Mouse (Mus musculus) forebrain, embryonic 11.5 days (tissue): ENCODE data around the gene Gm8369. TPM values are rescaled to one million over a fixed set of nuclear protein-coding genes. Genes with fewer than 3 reads are reported as not detected.
"Not testable (repeated sequence)": the region's sequence is repeated elsewhere in the genome, so short reads cannot be mapped to it uniquely, and the experiment has no call there.

ENCODE experiments used
- ATAC-seq: fragments of 200-750 bp; cut with Nextera tagmentation; replicated peaks from 2 replicates; pipeline ENCODE4 v1.8.0; 2017; ENCODE audit warnings: moderate TSS enrichment; ENCODE audit not compliant: low FRiP score
- DNase-seq: peaks from one replicate; pipeline ENCODE4 v3.0.0-alpha.2; 2017; ENCODE audit warnings: low spot score
- H3K27ac ChIP-seq: fragments of 300-500 bp; sonication (generic); 2 replicates; pipeline ENCODE4 v1.5.1; 2014; ENCODE audit warnings: low read depth, low read length
- H3K27me3 ChIP-seq: fragments of 300-500 bp; sonication (generic); 2 replicates; pipeline ENCODE4 v1.6.1; 2014; ENCODE audit warnings: mild to moderate bottlenecking, low read length, mixed read lengths; ENCODE audit not compliant: control insufficient read depth, insufficient read depth
- H3K36me3 ChIP-seq: fragments of 300-500 bp; sonication (generic); 2 replicates; pipeline ENCODE4 v1.6.1; 2014; ENCODE audit warnings: mild to moderate bottlenecking, low read length, moderate library complexity, mixed read lengths; ENCODE audit not compliant: control insufficient read depth, insufficient read depth
- H3K4me1 ChIP-seq: fragments of 300-500 bp; sonication (generic); replicated peaks from 2 replicates; pipeline ENCODE4 v1.6.1; 2014; ENCODE audit warnings: low read length, mixed read lengths; ENCODE audit not compliant: control insufficient read depth, insufficient read depth
- H3K4me2 ChIP-seq: fragments of 300-500 bp; sonication (generic); 2 replicates; pipeline ENCODE4 v1.6.1; 2014; ENCODE audit warnings: low read depth, mild to moderate bottlenecking, low read length, moderate library complexity, mixed read lengths; ENCODE audit not compliant: severe bottlenecking
- H3K4me3 ChIP-seq: fragments of 300-500 bp; sonication (generic); 2 replicates; pipeline ENCODE4 v1.5.1; 2014; ENCODE audit warnings: low read depth, low read length
- H3K9ac ChIP-seq: fragments of 300-500 bp; sonication (generic); 2 replicates; pipeline ENCODE4 v1.6.1; 2014; ENCODE audit warnings: low read length
- H3K9me3 ChIP-seq: fragments of 300-500 bp; sonication (generic); 2 replicates; pipeline ENCODE4 v1.6.1; 2016; ENCODE audit warnings: low read length, mixed read lengths; ENCODE audit not compliant: control insufficient read depth
- WGBS: fragments of 180-500 bp; shearing (Covaris S2); extraction: QIAGEN DNeasy Blood & Tissue Kit; methylation state at CpG from one replicate; pipeline ENCODE4 v1.1.7; 2014; 5-methylcytosine and 5-hydroxymethylcytosine counted together
- polyA plus RNA-seq: library from polyadenylated mRNA; unstranded; fragments of >200 nt; fragmentation: Nextera tagmentation; extraction: Ambion mirVana; gene quantifications from 2 replicates; pipeline ENCODE4 v1.2.1, GENCODE M21; 2014

Gene Gm8369
- not detected in 2 replicates for polyA plus RNA-seq

GRCm38 (mm10) chr19:11485746-11486145 lies at the start of gene Gm8369:
Gene Gm8369 (plus strand): TSS chr19:11485938.
- Histone ChIP-seq H3K36me3 (no peaks in the 10 kb centered on the region), H3K9me3 (no peaks in the 10 kb centered on the region), H3K4me1 (no peaks in the 10 kb centered on the region), H3K4me3 (no peak within 1 kb of the TSS), H3K9ac (no peak within 1 kb of the TSS), H3K27ac (no peak within 1 kb of the TSS), H3K4me2 (no peak within 1 kb of the TSS), H3K27me3 (no peaks in the 10 kb centered on the region)
- 75% methylated on average over 2 of the region's 2 CpGs for WGBS
- DNase-seq (no peak), ATAC-seq (no peak)

DNA sequence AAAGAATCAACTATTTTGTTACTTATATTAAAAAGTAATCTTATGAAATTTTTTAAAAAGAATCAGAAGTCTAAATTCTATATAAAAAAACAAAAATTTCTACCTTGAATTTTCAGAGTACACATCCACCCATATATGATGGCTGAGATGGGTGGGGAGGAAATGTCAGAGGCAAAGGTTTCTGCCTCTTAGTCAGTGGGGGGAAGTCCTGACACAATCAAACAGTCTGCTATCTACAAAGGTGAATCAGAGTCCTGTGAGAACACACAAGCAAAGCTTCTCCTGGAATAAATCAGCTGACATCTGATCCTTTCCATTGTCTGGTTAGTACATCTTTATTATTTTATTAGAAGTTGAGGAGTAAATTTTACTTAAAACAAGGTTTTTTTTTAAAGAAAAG lies 42.4 kb upstream of the Gm8369 start, which contains the start of gene Ms4a4b:
Ms4a4b (plus strand) TSS at position 216 of the 400 bp plus-strand sequence.
- no peak within 1 kb of the TSS for H3K4me2 ChIP-seq
- H3K4me1 ChIP-seq = no peaks in the 10 kb centered on the region
- DNase-seq = no peak
- H3K4me3 ChIP-seq = no peak within 1 kb of the TSS
- H3K9me3 ChIP-seq = no peaks in the 10 kb centered on the region
- H3K27me3 ChIP-seq = no peaks in the 10 kb centered on the region
- no peak for ATAC-seq
- no peak within 1 kb of the TSS for H3K9ac ChIP-seq
- no peaks in the 10 kb centered on the region for H3K36me3 ChIP-seq
- no peak within 1 kb of the TSS for H3K27ac ChIP-seq

GRCm38 (mm10) chr19:11443964-11444363 lies 41.8 kb upstream of the Gm8369 start:
- Histone ChIP-seq H3K9ac (no peak overlapping the region), H3K27me3 (no peaks in the 10 kb centered on the region), H3K27ac (no peak overlapping the region), H3K4me2 (no peak overlapping the region), H3K4me1 (no peaks in the 10 kb centered on the region), H3K9me3 (no peaks in the 10 kb centered on the region), H3K36me3 (no peaks in the 10 kb centered on the region), H3K4me3 (no peak overlapping the region)
- no peak for DNase-seq
- no peak for ATAC-seq
- 88% methylated on average over 5 of the region's 5 CpGs for WGBS

GRCm38 (mm10) chr19:11447238-11447637 lies 38.5 kb upstream of the Gm8369 start:
- no peaks in the 10 kb centered on the region for H3K27me3 ChIP-seq
- H3K36me3 ChIP-seq = no peaks in the 10 kb centered on the region
- DNase-seq (no peak), ATAC-seq (no peak)
- H3K4me1 ChIP-seq = no peaks in the 10 kb centered on the region
- H3K4me3 ChIP-seq = no peak overlapping the region
- no peak overlapping the region for H3K4me2 ChIP-seq
- no peaks in the 10 kb centered on the region for H3K9me3 ChIP-seq
- H3K27ac ChIP-seq = no peak overlapping the region
- H3K9ac ChIP-seq = no peak overlapping the region
- WGBS = 89% methylated on average over 2 of the region's 2 CpGs

- WGBS = 77% methylated on average over 2 of the region's 4 CpGs
- H3K4me1 ChIP-seq, ATAC-seq, H3K27me3 ChIP-seq, H3K4me2 ChIP-seq, H3K27ac ChIP-seq, H3K36me3 ChIP-seq, DNase-seq, H3K4me3 ChIP-seq, H3K9me3 ChIP-seq, H3K9ac ChIP-seq: not testable (repeated sequence)
These were observed 26.7 kb upstream of the Gm8369 start for GRCm38 (mm10) chr19:11459041-11459440.

DNA sequence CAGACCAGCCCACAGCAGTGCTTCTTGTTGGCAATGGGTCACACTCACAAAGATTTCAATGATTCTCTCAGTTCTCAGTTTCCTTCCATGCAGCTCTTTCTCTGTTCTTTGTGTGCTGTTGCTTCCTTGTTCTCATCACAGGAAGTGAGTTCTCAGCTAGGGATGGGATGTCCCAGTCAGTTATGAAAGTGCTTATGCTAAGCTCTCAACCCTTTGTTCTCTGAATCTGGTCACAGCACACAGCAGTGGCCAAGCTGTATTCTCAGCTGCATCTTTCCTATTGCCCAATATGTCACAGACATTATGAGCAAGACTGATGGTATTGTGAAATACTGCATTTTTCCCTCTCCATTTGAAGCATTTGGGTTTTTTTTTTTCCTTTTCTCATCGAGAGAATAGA lies 20.9 kb upstream of the Gm8369 start:
- not testable (repeated sequence) for H3K9ac ChIP-seq, H3K27me3 ChIP-seq, H3K36me3 ChIP-seq, DNase-seq, H3K9me3 ChIP-seq, H3K4me3 ChIP-seq, H3K4me2 ChIP-seq, ATAC-seq, H3K27ac ChIP-seq, H3K4me1 ChIP-seq
- WGBS = 83% methylated on average over 1 of the region's 1 CpGs

DNA sequence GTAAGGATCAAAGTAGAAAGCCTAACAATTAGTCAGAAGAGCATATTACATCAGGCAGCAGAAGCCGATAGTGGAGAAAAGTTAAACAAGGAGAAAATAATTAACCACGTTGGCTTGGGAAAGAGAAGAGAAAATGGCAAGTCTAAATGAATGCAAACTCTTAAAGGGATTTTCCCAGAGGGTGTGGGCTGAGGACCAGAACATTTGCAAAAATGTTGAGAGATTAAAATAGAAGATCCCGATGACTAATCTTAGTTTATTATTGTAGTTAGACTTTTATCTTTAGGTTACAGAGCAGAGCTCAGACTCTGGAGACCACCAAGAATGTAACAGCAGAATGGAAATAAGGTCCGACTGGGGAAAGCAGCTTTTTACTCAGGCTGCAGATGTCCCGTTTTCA lies 19.3 kb upstream of the Gm8369 start:
- 82% methylated on average over 5 of the region's 5 CpGs for WGBS
- H3K27me3 ChIP-seq = no peaks in the 10 kb centered on the region

DNA sequence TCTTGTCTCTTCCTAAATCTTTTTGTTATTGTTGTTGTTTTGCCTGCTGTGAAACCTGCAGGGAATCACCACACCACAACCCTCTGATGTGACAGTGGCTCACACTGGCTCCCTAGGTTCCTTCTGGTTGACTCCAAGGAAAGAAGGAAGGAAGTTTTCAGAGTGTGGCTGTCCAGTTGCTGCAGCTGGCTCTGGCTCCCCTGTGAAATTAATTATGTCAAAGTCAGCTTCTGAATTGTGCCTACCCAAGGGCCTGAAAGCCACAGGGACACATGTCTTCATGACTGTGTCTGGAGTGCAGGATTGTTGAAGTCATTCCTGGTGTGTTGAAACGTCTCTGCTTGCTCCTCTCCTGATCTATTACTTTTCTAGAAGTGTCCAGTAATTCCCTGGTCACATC lies 17.4 kb upstream of the Gm8369 start:
- DNase-seq, H3K4me1 ChIP-seq, H3K9me3 ChIP-seq, H3K36me3 ChIP-seq, ATAC-seq, H3K4me3 ChIP-seq, H3K9ac ChIP-seq, H3K27me3 ChIP-seq, H3K4me2 ChIP-seq, H3K27ac ChIP-seq: not testable (repeated sequence)
- 72% methylated on average over 1 of the region's 1 CpGs for WGBS

More for the DNA sequence above, 19.3 kb upstream of the Gm8369 start:
- H3K9ac ChIP-seq = no peak overlapping the region
- H3K4me2 ChIP-seq = no peak overlapping the region
- no peaks in the 10 kb centered on the region for H3K36me3 ChIP-seq
- H3K27ac ChIP-seq = no peak overlapping the region
- DNase-seq (no peak), ATAC-seq (no peak)
- no peaks in the 10 kb centered on the region for H3K9me3 ChIP-seq
- H3K4me1 ChIP-seq = no peaks in the 10 kb centered on the region
- no peak overlapping the region for H3K4me3 ChIP-seq

DNA sequence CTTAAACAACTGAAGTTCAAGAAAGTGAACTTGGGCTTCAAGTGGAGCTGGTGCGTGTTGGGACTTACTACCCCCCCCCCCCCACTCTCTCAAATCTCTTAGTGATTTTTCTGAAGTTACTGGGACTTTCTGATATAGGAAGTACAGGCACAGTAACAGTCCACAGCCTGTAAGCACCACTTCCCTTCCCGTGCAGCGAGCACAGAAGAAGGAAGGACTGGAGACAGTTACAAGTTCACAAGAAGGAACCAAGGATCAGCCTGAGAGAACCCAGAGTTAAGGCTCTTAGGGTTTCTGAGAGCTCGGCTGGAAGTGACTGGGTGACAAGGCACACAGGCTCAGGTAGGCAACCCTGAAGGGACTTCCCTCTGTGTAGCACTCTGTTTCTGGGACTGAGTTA lies 16.5 kb upstream of the Gm8369 start, which contains the start of gene Ms4a6c:
Ms4a6c (plus strand) TSS at position 152 of the 400 bp plus-strand sequence.
- not testable (repeated sequence) for H3K27ac ChIP-seq, H3K4me3 ChIP-seq, DNase-seq, H3K4me2 ChIP-seq, H3K9me3 ChIP-seq, H3K4me1 ChIP-seq, H3K36me3 ChIP-seq, ATAC-seq, H3K27me3 ChIP-seq, H3K9ac ChIP-seq
- 84% methylated on average over 4 of the region's 4 CpGs for WGBS
